Mouse (Mus musculus) forebrain, embryonic 11.5 days (tissue): ENCODE measurements around the gene Akap12. TPM values are rescaled to one million over a fixed set of nuclear protein-coding genes. Genes with fewer than 3 reads are reported as not detected.
A peak's percentile ranks its signal among the peaks of the same experiment; 100 is the strongest.

Source experiments
- ATAC-seq: fragments of 200-750 bp; cut with Nextera tagmentation; replicated peaks from 2 replicates; pipeline ENCODE4 v1.8.0; 2017; ENCODE audit warnings: moderate TSS enrichment; ENCODE audit not compliant: low FRiP score
- DNase-seq: peaks from one replicate; pipeline ENCODE4 v3.0.0-alpha.2; 2017; ENCODE audit warnings: low spot score
- H3K27ac ChIP-seq: fragments of 300-500 bp; sonication (generic); 2 replicates; pipeline ENCODE4 v1.5.1; 2014; ENCODE audit warnings: low read depth, low read length
- H3K27me3 ChIP-seq: fragments of 300-500 bp; sonication (generic); 2 replicates; pipeline ENCODE4 v1.6.1; 2014; ENCODE audit warnings: mild to moderate bottlenecking, low read length, mixed read lengths; ENCODE audit not compliant: control insufficient read depth, insufficient read depth
- H3K36me3 ChIP-seq: fragments of 300-500 bp; sonication (generic); 2 replicates; pipeline ENCODE4 v1.6.1; 2014; ENCODE audit warnings: mild to moderate bottlenecking, low read length, moderate library complexity, mixed read lengths; ENCODE audit not compliant: control insufficient read depth, insufficient read depth
- H3K4me1 ChIP-seq: fragments of 300-500 bp; sonication (generic); replicated peaks from 2 replicates; pipeline ENCODE4 v1.6.1; 2014; ENCODE audit warnings: low read length, mixed read lengths; ENCODE audit not compliant: control insufficient read depth, insufficient read depth
- H3K4me2 ChIP-seq: fragments of 300-500 bp; sonication (generic); 2 replicates; pipeline ENCODE4 v1.6.1; 2014; ENCODE audit warnings: low read depth, mild to moderate bottlenecking, low read length, moderate library complexity, mixed read lengths; ENCODE audit not compliant: severe bottlenecking
- H3K4me3 ChIP-seq: fragments of 300-500 bp; sonication (generic); 2 replicates; pipeline ENCODE4 v1.5.1; 2014; ENCODE audit warnings: low read depth, low read length
- H3K9ac ChIP-seq: fragments of 300-500 bp; sonication (generic); 2 replicates; pipeline ENCODE4 v1.6.1; 2014; ENCODE audit warnings: low read length
- H3K9me3 ChIP-seq: fragments of 300-500 bp; sonication (generic); 2 replicates; pipeline ENCODE4 v1.6.1; 2016; ENCODE audit warnings: low read length, mixed read lengths; ENCODE audit not compliant: control insufficient read depth
- WGBS: fragments of 180-500 bp; shearing (Covaris S2); extraction: QIAGEN DNeasy Blood & Tissue Kit; methylation state at CpG from one replicate; pipeline ENCODE4 v1.1.7; 2014; 5-methylcytosine and 5-hydroxymethylcytosine counted together
- polyA plus RNA-seq: library from polyadenylated mRNA; unstranded; fragments of >200 nt; fragmentation: Nextera tagmentation; extraction: Ambion mirVana; gene quantifications from 2 replicates; pipeline ENCODE4 v1.2.1, GENCODE M21; 2014

The Akap12 gene
- polyA plus RNA-seq, 1 experiment from 2014 or later = 39.1 TPM

GRCm38 (mm10) chr10:4376461-4376860 lies 110.3 kb downstream of the Akap12 start:
- peak; percentile 33 for DNase-seq
- no peak overlapping the region for H3K9ac ChIP-seq
- 79% methylated on average over 7 of the region's 7 CpGs for WGBS
- H3K4me3 ChIP-seq = no peak overlapping the region
- H3K4me1 ChIP-seq = no peaks in the 10 kb centered on the region
- ATAC-seq = no peak
- H3K27ac ChIP-seq = no peak overlapping the region
- no peak overlapping the region for H3K4me2 ChIP-seq
- H3K9me3 ChIP-seq = no peaks in the 10 kb centered on the region
- no peaks in the 10 kb centered on the region for H3K27me3 ChIP-seq
- no peaks in the 10 kb centered on the region for H3K36me3 ChIP-seq

GRCm38 (mm10) chr10:4376931-4377330 lies 110.8 kb downstream of the Akap12 start:
- no peaks in the 10 kb centered on the region for H3K4me1 ChIP-seq
- H3K36me3 ChIP-seq = no peaks in the 10 kb centered on the region
- no peak overlapping the region for H3K9ac ChIP-seq
- H3K4me2 ChIP-seq = no peak overlapping the region
- no peaks in the 10 kb centered on the region for H3K9me3 ChIP-seq
- no peak overlapping the region for H3K4me3 ChIP-seq
- WGBS = 93% methylated on average over 7 of the region's 7 CpGs
- no peak overlapping the region for H3K27ac ChIP-seq
- DNase-seq = peak; percentile 41
- ATAC-seq = no peak
- no peaks in the 10 kb centered on the region for H3K27me3 ChIP-seq

DNA sequence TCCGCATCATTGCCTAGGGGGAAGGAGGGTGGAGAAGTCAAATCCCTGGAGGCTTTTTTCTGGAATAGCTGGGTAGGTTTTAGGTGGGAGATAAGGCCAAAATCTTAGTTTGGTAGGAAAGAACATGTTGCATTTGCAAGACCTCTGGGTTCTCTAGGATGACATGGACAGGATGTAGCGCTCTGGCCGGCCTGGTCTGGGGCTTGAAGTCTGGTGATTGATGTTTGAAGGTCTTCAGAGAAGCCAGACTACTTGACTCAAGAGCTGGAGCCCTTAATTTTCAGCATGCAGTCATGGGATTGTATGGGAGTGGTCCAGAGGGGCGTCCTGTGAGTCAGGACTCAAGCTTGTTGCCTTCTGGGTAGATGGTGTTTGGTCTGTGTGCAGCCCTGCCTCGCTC lies 114.6 kb downstream of the Akap12 start:
- Histone ChIP-seq H3K4me1 (no peaks in the 10 kb centered on the region), H3K36me3 (no peaks in the 10 kb centered on the region), H3K27ac (no peak overlapping the region), H3K4me3 (no peak overlapping the region), H3K27me3 (no peaks in the 10 kb centered on the region), H3K4me2 (no peak overlapping the region), H3K9ac (no peak overlapping the region), H3K9me3 (no peaks in the 10 kb centered on the region)
- ATAC-seq = no peak
- WGBS = 91% methylated on average over 5 of the region's 5 CpGs
- DNase-seq = peak; percentile 30

- 93% methylated on average over 7 of the region's 7 CpGs for WGBS
These were observed 118.1 kb downstream of the Akap12 start for GRCm38 (mm10) chr10:4384244-4384643.

GRCm38 (mm10) chr10:4386609-4387591 lies 120.7 kb downstream of the Akap12 start:
- no peaks in the 10 kb centered on the region for H3K36me3 ChIP-seq
- WGBS = under 1% methylated on average over 73 of the region's 133 CpGs
- no peaks in the 10 kb centered on the region for H3K27me3 ChIP-seq
- peak overlapping the region; percentile 98 for H3K4me3 ChIP-seq
- peaks cover 13% of the 10 kb centered on the region for H3K4me1 ChIP-seq
- ATAC-seq (peak; percentile 93), DNase-seq (peak; percentile 98)
- peak overlapping the region; percentile 99 for H3K9ac ChIP-seq
- no peaks in the 10 kb centered on the region for H3K9me3 ChIP-seq
- peak overlapping the region; percentile 99 for H3K27ac ChIP-seq
- H3K4me2 ChIP-seq = peak overlapping the region; percentile 87

More at GRCm38 (mm10) chr10:4384244-4384643, 118.1 kb downstream of the Akap12 start:
- H3K4me3 ChIP-seq = no peak overlapping the region
- H3K27me3 ChIP-seq = no peaks in the 10 kb centered on the region
- ATAC-seq (no peak), DNase-seq (no peak)
- H3K36me3 ChIP-seq = no peaks in the 10 kb centered on the region
- no peak overlapping the region for H3K27ac ChIP-seq
- no peaks in the 10 kb centered on the region for H3K9me3 ChIP-seq
- no peak overlapping the region for H3K4me2 ChIP-seq
- H3K9ac ChIP-seq = no peak overlapping the region
- peaks cover 6% of the 10 kb centered on the region; the same call in 1 of the 2 replicates for H3K4me1 ChIP-seq

GRCm38 (mm10) chr10:4387701-4388383 lies 121.7 kb downstream of the Akap12 start, which contains the start of gene Zbtb2:
Gene Zbtb2 (minus strand): TSS chr10:4388108.
- H3K27ac ChIP-seq = peak within 1 kb of the TSS; percentile 99
- H3K9ac ChIP-seq = peak within 1 kb of the TSS; percentile 99
- WGBS = under 1% methylated on average over 63 of the region's 87 CpGs

DNA sequence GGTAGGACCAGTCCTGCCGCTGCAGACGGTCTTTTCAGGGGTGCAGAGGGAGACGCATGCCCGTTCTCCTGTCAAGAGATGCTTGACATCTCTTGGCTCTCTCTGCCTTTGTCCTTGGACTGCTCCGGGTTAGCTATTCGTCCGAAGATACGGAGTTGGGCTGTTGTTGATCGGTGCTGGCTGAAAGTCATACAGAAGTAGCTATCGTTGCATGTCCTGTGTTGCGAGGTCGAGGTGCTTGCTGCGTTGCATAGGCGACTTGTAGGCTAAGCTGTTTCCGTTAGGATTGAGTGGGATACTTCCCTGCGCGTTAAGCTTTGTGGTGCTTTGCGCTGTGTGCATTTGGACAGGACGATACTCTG lies 122.2 kb downstream of the Akap12 start:
- Histone ChIP-seq H3K4me3 (peak overlapping the region; percentile 98), H3K9me3 (no peaks in the 10 kb centered on the region), H3K4me1 (peaks cover 13% of the 10 kb centered on the region), H3K36me3 (no peaks in the 10 kb centered on the region), H3K27me3 (no peaks in the 10 kb centered on the region), H3K27ac (peak overlapping the region; percentile 99), H3K4me2 (peak overlapping the region; percentile 87), H3K9ac (peak overlapping the region; percentile 99)
- no peak for DNase-seq
- WGBS = 2% methylated on average over 19 of the region's 19 CpGs
- ATAC-seq = no peak

More at GRCm38 (mm10) chr10:4387701-4388383, 121.7 kb downstream of the Akap12 start, which contains the start of gene Zbtb2:
- no peaks in the 10 kb centered on the region for H3K36me3 ChIP-seq
- no peaks in the 10 kb centered on the region for H3K27me3 ChIP-seq
- peaks cover 13% of the 10 kb centered on the region for H3K4me1 ChIP-seq
- peak within 1 kb of the TSS; percentile 87 for H3K4me2 ChIP-seq
- ATAC-seq = peak; percentile 4; the same call in 1 of the 2 replicates
- peak; percentile 86 for DNase-seq
- H3K9me3 ChIP-seq = no peaks in the 10 kb centered on the region
- H3K4me3 ChIP-seq = peak within 1 kb of the TSS; percentile 98

DNA sequence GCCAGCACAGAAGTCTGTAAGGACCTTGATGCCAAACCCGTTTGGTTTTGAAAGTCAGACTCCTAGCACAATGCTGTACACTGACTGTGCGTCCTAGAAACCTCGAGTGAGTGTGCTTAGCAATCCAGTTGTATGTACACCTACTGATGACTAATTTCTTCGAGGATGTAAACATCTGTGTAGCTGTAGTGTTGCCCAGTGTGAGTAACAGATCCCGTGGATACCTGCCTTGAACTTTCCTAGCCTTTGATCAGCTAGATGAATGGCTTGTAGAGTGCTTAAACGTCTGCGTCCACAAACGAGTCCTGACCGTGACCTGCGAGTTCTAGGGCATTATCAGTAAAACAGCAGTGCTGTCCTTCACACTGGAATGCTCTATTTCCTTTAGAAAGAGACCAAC lies 122.9 kb downstream of the Akap12 start:
- no peaks in the 10 kb centered on the region for H3K27me3 ChIP-seq
- 0 out of 2 replicates have a peak overlapping the region, but pooled peaks have one; percentile 12 for H3K27ac ChIP-seq
- peak overlapping the region; percentile 87 for H3K4me2 ChIP-seq
- peak overlapping the region; percentile 98 for H3K4me3 ChIP-seq
- DNase-seq (no peak), ATAC-seq (no peak)
- H3K4me1 ChIP-seq = peaks cover 13% of the 10 kb centered on the region
- H3K9ac ChIP-seq = peak overlapping the region; percentile 99
- H3K36me3 ChIP-seq = no peaks in the 10 kb centered on the region
- 42% methylated on average over 10 of the region's 10 CpGs for WGBS
- H3K9me3 ChIP-seq = no peaks in the 10 kb centered on the region
